Mouse (Mus musculus) adipocyte (in vitro differentiated cells): Measurements from ENCODE around the gene 1810062G17Rik.
A peak's percentile ranks its signal among the peaks of the same experiment; 100 is the strongest.

Source experiments
- DNase-seq: peaks from one replicate; pipeline ENCODE4 v3.0.0-alpha.2; 2016; ENCODE audit warnings: low spot score

The 1810062G17Rik gene

DNA sequence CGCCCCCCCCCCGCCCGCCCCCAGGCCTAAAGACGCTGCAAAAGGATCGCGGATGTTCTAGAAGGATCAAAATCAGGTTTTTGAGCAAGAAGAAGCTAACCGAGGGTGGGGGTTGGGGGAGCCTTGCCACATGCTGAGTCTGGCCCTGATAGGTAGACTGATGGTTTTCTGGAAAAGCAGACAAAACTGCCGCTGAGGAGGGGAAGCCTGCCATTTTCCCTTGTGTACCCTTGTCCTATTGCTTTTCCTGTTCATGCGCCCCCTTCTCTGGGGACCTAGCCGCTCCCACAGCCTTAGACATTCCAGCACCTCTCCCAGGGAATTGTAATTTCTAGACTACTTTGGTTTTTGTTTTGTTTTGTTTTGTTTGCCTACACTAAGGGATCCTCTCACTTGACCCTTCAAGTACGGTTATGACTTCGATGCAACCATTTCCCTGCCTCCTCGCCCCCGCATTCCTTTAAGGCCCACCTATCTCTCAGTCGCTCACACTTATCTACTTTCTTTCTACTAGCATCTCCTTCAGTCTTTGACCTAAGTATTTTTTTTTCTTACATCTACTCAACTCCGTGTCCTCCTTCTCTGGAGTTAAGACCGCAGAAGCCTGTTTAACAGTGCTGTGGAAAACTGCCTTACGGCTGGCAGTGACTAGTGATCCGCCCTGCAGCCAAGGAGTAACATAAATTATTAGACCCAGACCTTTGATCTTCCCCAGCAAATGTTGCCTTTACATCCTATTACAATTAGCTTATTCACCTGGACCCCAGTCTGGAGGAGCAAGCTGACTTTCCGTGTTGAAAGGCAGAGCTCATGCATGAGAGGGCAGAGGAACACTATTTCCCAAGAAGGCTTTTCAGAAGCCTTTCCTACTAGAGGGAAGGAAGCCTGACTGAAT lies 771 bp downstream of the 1810062G17Rik start:
- DNase-seq: peak; percentile 37

DNA sequence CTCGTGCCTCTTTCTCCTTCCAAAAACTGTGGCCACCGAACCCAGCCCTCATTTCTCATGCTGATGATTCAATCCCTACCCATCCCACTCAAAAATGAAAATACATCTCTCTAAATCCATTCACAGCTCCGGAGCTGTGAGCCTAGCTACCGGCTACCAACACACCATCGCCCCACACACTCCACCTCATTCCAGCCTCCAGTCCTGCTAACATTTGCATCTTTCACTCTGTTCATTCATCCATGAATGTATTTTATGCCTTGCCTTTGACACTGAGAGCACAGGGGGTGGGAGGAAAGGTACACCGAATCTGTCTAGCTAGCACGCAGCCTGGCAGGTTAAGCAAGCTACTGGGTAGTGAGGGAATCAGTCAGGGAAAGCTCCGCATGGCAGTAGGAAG lies 3.0 kb downstream of the 1810062G17Rik start:
- no peak for DNase-seq

DNA sequence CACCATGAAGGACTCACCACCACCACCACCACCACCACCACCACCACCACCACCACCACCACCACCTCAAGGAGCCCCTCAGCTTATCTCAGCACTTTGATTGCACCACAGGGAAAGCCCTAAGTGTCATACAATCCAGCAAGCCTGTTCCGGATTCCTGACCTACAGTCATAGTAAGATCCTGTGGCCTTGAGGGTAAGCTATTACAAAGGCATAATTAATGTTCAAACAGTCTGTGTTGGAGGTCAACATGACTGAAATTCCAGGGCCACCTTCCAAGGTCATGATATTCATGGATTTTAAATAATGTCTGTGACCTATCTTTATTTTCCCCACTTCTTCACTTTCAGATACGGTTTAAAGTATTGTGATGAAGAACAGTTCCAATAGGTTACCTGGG lies 4.7 kb downstream of the 1810062G17Rik start:
- no peak for DNase-seq

DNA sequence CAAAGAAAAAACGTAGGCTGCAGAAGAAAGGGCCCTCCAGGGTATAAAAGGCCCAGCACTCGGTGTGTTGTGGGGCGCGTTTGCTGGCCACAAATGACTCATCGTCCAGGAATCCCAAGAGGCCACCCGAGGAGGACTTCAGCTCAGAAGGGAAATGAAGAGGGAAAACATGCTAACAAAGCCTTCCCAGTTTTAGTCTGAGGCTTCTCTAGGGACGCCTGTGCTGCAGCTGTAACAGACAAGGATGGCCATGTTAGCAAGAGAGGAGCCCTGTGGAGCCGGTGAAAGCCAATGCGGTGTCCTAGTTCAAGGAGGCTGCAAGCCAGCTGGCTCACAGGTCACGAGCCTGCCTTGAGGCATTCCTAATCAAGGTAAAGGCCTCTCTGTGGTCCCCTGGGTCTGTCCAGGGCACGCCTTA lies 6.0 kb downstream of the 1810062G17Rik start:
- DNase-seq: peak; percentile 75

DNA sequence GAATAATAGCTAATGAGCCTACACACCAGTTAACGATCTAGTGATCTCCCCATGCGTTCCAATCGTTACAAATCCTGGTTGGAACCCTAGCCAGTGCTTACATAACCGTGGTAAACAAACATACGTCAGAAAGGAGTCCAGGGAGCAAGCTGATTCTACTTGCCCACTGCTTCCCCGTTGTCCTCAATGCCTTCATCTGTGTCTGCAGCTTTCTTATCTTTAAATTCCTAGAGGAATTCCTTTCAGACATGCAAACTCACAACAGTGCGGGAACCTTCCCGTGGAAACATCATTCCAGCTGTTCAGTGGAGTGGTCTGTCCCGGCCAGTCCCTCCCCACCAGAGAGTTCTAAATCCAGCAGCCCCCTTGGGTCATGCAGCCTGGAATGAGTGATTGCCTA lies 7.2 kb downstream of the 1810062G17Rik start:
- no peak for DNase-seq

DNA sequence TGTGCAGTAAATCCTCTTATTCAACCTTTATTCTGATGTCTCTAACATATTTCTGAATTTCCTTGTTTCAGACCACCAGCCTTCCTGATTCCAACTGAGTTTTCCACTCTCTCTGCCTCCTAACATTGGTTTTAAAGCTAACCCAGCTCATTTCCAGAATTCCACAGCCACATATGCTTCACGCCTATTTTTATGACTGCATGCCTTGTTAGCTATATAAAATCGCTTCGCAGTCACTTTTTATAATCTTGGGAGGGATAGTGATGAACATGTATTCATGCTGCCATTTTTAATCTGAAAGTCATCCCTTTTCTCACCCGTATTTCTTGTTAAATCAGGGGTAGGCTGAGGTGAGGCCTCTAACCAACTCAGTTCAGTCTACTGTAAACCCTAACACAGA lies 8.6 kb downstream of the 1810062G17Rik start:
- no peak for DNase-seq

DNA sequence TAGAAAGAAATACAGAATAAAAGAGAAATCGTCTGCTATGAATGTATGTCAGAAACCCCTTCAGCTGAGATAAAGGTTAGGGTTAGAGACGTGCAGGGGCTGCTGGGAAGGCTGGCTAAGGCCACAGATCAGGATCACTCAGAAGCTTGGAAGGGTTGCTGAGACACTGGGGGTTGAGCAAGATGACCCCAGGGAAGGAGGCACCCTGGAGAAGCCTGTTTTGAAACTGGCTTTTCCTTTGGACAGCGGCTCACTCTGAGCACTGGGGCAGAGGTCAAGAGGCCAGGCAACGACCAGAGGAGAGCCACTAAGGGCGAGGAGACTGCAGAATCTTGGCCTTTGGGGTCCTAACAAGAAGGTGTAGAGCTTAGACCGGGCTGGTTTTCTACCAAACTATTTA lies 10.4 kb downstream of the 1810062G17Rik start:
- peak; percentile 67 for DNase-seq

DNA sequence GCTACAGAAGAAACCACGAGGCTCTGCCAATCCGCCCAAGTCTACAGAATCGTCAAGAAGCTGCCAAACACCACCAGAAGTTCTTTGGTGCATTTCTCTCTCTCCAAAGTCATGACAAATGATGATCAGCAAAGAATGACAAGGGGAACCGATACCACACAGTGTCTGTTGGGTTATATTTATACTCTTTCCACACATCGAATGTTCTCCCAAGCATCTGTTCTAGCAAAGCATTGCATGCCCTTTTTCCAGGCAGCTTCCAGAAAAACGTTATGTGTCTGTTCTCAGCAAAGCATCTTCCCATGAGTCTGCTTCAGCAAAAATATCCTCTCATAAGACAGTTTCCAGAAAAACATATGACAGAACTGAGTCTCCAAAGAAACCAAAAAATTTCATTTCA lies 11.1 kb downstream of the 1810062G17Rik start:
- DNase-seq: no peak

DNA sequence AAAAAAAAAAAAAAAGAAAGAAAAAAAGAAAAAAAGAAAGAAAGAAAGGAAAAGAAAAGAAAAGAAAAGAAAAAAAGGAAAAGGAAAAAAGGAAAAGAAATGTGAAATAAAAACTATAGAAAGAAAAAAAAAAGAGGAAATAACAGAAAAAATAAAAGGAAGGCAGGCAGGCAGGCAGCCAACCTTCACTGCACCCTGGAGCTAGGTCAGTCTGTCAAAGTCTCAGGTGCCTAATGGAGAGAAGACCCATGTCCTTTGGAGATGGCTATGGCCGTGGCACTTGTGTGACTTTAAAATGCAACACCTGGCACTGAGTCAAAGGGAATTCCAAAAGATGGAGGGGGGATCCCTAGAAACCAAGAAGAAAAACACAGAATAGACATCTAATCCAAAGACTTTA lies 12.6 kb downstream of the 1810062G17Rik start:
- no peak for DNase-seq

DNA sequence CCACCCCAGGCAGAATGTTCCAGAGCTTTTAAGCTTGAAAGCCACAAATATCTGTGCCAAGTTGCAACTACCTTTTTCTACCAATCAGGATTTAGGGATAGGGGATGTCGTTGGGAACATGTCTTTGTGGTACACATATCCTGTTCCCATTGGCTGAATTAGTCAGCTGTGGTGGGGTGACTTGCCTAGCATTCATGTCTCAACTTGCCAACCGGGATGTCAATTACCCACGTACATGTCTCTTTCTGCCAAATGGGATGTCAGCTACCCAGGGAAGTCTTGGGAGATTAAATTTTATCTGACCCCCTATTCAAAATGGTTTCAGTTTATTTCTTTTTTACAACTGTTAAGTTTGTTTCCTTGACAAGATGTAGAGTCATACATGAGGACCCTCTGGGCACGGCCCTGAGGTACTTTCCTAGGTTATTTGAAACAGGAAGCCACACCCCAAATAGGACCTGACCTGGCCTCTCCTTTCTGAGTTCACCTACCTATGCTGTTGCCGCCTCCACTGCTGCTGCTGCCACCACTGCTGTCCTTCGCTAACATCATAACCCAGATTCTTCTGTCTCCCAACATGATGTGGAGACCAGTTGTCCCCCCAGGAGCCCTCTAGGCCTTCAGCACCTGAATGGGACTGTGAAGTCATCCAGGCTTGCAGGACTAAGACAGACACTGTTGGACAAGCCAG lies 13.3 kb downstream of the 1810062G17Rik start:
- DNase-seq: no peak

DNA sequence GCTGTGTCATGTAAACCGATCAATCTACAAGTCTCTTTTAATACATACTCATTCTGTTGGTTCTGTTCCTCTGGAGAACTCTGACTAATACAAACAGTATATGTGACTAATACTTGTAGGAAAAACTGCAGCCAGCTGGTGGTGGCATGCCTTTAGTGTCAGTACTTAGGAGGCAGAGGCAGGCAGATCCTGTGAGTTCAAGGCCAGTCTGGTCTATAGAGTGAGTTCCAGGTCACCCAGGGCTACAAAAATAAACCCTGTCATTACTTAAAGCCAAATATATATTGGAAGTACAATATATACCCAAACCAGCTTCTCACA lies 13.8 kb downstream of the 1810062G17Rik start:
- DNase-seq: no peak

DNA sequence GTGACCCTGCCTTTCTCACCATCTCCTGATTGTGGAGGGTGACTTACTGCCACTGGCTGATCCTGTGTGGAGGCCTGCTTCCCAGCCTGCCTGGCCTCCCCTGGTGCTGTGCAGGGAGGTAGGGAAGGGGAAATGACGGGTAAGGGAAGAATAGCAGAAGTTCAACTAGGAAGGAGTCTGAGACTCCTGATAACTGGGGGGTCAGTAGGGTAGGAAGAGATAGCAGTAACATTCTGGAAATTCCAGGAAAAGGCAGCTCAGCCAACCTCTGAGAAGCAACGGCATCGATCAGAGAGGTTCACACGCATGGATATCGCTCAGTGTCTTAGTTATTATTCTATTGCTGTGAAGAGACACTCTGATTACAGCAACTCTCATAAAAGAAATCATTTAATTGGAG lies 15.8 kb downstream of the 1810062G17Rik start:
- DNase-seq: no peak

DNA sequence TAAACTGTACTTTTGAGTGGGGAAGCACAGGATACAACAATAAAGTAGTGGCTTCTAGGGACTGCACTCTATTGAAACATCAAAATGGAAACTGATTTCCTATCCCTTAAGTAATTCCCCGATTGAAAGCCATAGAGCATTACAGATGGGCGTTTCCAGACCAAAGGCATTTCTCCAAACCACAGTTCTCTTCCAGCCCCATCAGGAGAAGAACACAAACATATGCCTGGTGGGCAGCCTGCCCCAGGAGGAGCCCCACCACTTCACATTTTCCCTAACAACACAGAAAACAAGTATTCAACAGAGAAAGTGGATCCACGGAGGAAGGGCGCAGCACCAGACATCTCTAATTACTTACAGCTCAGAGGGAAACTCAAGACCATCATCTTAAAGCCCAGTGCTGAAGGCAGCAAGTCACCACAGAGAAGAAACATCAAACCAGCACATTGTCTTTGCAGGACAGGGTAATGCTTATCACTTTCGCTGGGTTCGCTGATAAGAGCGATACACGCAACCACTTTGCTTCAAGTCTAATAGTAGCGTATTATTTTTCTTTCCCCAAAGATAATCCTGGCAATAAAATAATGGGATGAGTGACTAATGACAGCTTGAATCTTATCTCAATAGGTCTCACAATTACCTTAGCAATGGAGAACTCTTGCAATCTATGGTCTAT lies 17.1 kb downstream of the 1810062G17Rik start:
- no peak for DNase-seq

DNA sequence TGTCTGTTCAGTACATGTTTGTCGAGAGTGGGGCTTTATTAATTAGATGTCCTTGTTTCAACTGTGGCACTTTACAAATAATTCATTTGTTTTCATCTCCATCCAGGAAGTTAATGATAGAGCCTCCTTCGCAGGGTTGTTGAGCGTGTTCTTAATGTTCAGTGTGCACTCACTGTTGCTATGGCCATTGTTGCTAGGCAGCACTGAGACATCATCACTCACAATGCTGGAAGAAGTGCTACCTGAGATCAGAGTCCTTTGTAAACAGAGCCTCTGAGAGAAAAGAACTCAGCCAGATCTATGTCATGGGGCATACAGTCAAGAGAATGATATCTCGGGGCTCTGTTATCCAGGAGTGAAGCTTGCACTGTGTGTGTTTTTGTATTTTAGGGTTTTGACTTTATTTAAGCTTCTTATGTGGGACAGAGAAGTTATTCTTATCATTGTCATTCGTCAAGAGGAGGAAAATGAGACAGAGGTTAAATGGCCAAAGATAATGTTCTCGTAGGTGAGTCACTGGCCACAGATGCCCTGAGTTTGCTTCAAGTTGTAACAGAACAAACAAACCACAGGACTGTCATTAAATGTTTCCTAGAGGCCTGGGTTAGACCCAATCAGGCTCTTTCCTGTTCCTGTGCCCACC lies 18.0 kb downstream of the 1810062G17Rik start:
- no peak for DNase-seq

DNA sequence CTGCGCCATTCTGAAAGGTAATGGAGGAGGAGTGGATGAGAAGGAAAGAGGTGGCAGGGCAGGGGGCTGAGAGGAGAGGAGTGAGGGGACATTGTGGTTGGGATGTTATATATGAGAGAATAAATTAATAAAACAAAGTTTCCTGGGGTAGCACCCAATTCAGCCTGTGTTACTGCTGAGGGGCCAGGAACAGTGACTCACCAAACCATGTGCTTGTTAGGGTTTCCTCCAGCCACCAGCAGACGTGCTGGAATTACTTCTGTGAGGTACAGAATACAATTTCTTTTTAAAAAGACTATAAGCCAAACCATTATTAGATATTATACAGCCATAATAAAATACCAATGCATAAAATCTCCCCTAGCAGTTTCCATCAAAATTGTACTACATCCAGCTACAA lies 18.9 kb downstream of the 1810062G17Rik start:
- DNase-seq: no peak

DNA sequence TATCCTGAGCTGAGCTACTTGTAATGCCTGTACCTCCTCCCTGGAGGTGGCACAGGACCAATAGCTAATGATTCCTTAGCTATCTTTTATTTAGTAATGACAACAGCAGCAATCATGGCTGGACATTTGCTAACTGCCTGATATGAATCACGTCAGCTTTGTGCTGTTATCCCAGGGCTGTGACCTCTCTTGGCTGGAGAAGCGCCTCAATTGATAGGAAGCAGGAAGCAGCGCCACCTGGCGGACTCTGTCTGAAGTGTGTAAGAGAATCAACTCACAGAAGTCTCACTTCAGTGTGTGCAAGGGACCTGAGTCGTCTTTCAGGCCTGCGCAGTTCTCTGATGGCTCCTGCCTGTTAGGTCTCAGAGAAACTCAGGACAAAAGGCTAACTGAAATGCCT lies 19.7 kb downstream of the 1810062G17Rik start:
- DNase-seq: peak; percentile 97

DNA sequence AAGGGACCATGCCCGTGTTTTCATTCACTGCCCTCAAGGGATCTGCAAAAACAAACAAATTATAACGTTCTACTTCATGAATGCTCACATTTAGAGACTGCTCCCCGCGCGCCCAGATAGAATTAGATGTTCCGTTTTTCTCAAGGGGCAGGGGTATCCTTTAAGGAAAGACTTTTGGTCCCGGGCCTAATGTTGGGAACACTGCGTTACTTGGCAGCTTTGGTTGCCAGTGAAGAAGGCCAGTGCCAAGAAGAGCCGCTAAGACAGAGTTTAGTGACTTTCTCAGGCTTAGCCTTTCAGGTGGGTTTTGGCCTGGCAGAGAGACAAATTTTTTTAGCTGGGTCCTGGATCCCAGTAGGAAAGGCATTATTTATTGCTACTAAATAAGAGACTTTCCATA lies 20.5 kb downstream of the 1810062G17Rik start:
- no peak for DNase-seq

DNA sequence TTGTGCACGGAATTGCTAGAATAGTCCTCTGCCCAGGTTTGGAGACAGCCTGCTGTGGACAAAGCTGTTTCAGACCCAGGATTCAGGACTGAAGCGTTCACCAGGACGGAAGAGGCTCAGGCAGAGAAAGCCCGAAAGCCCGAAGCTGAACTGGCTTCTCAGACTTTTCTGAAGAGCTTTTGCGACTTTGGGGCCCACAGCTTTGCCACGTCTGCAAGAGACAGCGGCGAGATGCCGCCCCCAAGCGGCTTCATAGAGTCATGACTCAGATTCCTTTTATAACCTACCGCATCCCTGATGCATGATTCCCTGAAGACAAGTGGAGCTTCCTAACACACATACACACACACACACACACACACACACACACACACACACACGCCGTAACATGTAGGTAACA lies 21.0 kb downstream of the 1810062G17Rik start:
- DNase-seq: peak; percentile 86

DNA sequence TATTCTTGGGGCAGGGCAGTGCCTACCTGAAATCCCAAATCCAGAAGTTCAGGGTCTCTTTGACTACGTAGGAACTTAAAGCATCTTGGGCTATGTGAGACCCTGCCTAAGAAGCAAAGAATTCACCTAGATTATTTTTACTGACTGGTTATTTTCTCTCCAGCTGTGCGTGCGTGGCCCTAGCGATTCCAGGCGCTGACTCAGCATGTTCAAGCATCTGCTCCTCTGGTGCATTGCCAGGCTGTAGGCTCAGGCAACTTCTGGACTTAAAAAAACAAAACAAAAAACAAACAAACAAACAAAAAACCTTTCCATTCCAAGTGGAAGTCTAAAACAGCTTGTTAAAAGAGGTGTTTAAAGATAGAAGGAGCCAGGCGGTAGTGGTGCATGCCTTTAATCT lies 22.5 kb downstream of the 1810062G17Rik start:
- DNase-seq: no peak

DNA sequence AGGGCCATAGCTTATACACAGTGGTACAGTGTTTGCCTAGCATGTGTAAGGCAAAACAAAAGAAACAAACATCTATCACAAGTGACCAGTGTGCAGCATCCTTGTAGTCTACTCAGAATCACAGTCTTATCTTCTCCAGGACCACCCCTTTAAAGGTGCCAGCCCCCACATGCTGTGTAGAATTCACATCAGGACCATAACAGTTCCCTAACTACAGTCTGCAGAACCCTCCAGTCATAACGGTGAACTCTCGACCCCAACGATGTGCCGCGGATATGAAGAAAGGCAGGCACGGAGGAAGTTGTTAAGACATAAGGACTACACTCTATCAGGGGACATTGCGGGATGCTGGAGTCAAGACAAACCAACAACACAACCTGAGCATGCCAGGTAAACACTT lies 23.7 kb downstream of the 1810062G17Rik start:
- no peak for DNase-seq

DNA sequence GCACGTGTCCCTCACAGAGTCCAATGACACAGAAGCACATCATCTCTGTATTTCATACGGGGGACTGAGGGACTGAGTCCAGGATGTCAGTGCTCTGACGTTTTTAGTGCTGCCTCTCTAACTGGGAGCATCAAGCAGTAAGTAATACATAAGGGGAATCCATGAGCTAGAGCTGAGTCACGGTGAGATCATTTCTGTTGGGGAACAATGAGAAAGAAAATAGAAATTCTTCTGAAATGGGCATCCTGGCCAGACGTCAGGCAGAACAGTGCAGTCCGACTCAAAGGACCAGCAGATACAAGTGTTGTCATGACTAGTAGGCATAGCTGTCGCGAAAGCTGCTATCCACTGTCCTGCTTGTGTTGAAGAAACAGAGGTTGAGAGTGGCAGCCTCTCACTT lies 25.2 kb downstream of the 1810062G17Rik start:
- DNase-seq: no peak

DNA sequence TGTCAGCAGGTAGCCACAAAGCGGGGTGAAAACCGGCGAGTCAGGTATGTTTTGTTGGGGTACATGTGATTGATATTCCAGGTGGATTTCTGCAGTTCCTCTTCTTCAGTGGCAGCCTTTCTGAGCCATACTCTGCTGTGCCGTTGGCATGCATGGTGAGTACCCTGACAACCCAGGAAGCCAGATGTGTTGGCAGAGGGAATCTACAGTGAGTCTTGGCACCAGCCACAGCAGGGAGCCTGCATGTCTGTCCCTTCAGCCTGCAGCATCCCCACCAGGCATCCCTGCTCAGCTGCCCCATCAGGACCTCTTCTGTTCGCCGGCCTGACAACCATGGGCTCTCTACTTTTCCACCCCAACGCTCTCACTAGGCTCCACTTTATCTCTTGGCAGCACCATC lies 25.8 kb downstream of the 1810062G17Rik start:
- DNase-seq: no peak

DNA sequence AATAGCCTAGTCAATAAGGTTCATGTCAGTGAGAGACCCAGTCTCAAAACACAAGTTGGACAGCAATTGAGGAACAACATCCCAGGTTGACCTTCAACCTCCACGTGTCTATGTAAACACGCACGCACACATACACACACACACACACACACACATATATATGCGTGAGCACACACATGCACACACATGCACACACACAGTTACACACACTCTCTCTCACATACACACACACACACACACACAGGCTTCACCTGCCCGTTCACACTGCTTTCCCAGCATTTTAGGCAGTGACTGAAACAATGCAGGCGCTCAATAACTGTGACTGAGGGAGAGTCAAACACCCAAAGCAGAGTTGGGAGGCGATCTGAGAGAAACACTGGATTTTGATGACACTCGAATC lies 29.6 kb downstream of the 1810062G17Rik start:
- DNase-seq: no peak
